In genomic region chr10:77974323-77974722, GRCm38 (mm10) we compare ENCODE assay signal across 13 mouse cellular contexts.
"Had no signal": no experiment of that assay in that cellular context is flagged by ENCODE, and none has a peak within 500 bp of the region (broad histone marks: within the 10 kb centered on the region; RNA-seq: fewer than 3 reads in every experiment).

No protein-coding gene starts in this region.

- ATAC-seq: intestine, embryonic 16.5 days had no signal

- DNase-seq: kidney, adult 2 months; kidney, postnatal 25 days; liver, embryonic 13.5 days; lung, postnatal 10 days; lung, postnatal 36 days; midbrain, embryonic 14.5 days; thymus, adult 2 months; thymus, postnatal 25 days had no signal

- H3K4me2 ChIP-seq: liver, embryonic 13.5 days; lung, embryonic 15.5 days; midbrain, embryonic 11.5 days had no signal

- H3K9ac ChIP-seq: liver, embryonic 13.5 days; lung, embryonic 15.5 days had no signal

- H3K4me3 ChIP-seq: layer of hippocampus, adult 2 months; liver, embryonic 13.5 days; lung, embryonic 15.5 days had no signal

- H3K9me3 ChIP-seq: liver, embryonic 13.5 days; lung, embryonic 15.5 days had no signal

- H3K36me3 ChIP-seq: liver, embryonic 13.5 days; lung, embryonic 15.5 days had no signal

- H3K27ac ChIP-seq: kidney, postnatal 0 days; layer of hippocampus, adult 2 months; liver, embryonic 13.5 days; lung, embryonic 15.5 days had no signal
